Mouse (Mus musculus) macrophage (primary cell): Measurements from ENCODE around the gene Tex101. TPM values are rescaled to one million over a fixed set of nuclear protein-coding genes. Genes with fewer than 3 reads are reported as not detected.

ENCODE experiments used
- H3K27ac ChIP-seq: fragments of 350-480 bp; formaldehyde crosslinking; 2 replicates; pipeline ENCODE4 v1.9.0; 2021
- H3K36me3 ChIP-seq: fragments of 350-480 bp; formaldehyde crosslinking; 2 replicates; pipeline ENCODE4 v1.9.0; 2021; ENCODE audit errors: inconsistent target
- H3K4me3 ChIP-seq: fragments of 350-480 bp; formaldehyde crosslinking; 2 replicates; pipeline ENCODE4 v1.9.0; 2021; ENCODE audit errors: inconsistent target
- H3K79me2 ChIP-seq: fragments of 350-480 bp; formaldehyde crosslinking; 2 replicates; pipeline ENCODE4 v1.9.0; 2021; ENCODE audit errors: inconsistent target
- WGBS: methylation state at CpG from one replicate; pipeline ENCODE4 v1.1.7; 2026; ENCODE audit warnings: inconsistent platforms; ENCODE audit not compliant: missing documents; 5-methylcytosine and 5-hydroxymethylcytosine counted together
- polyA plus RNA-seq: library from polyadenylated mRNA; stranded (reverse); fragments of 250-400 nt; gene quantifications from 3 replicates; pipeline ENCODE4 v1.2.4, GENCODE M21; 2018; ENCODE audit warnings: inconsistent platforms

Tex101 gene
- polyA plus RNA-seq, 1 experiment from 2014 or later = not detected

- Histone ChIP-seq H3K27ac (no peak overlapping the region), H3K36me3 (no peaks in the 10 kb centered on the region), H3K79me2 (no peaks in the 10 kb centered on the region), H3K4me3 (no peak overlapping the region)
- WGBS = 61% methylated on average over 7 of the region's 7 CpGs
These were observed 30.0 kb downstream of the Tex101 start for GRCm38 (mm10) chr7:24646486-24646885.

- Histone ChIP-seq H3K4me3 (no peak overlapping the region), H3K36me3 (no peaks in the 10 kb centered on the region), H3K27ac (no peak overlapping the region), H3K79me2 (no peaks in the 10 kb centered on the region)
- WGBS = 15% methylated on average over 7 of the region's 7 CpGs
These were observed 31.5 kb downstream of the Tex101 start for GRCm38 (mm10) chr7:24644996-24645395.

- Histone ChIP-seq H3K27ac (no peak overlapping the region), H3K79me2 (no peaks in the 10 kb centered on the region), H3K4me3 (no peak overlapping the region), H3K36me3 (no peaks in the 10 kb centered on the region)
- WGBS = 52% methylated on average over 6 of the region's 6 CpGs
These were observed 32.0 kb downstream of the Tex101 start for GRCm38 (mm10) chr7:24644492-24644891.

GRCm38 (mm10) chr7:24642491-24642890, 34.0 kb downstream of the Tex101 start:
- Histone ChIP-seq H3K36me3 (no peaks in the 10 kb centered on the region), H3K4me3 (no peak overlapping the region), H3K79me2 (no peaks in the 10 kb centered on the region), H3K27ac (no peak overlapping the region)
- 8% methylated on average over 9 of the region's 9 CpGs for WGBS

- Histone ChIP-seq H3K79me2 (no peaks in the 10 kb centered on the region), H3K36me3 (no peaks in the 10 kb centered on the region), H3K4me3 (no peak overlapping the region), H3K27ac (no peak overlapping the region)
- 84% methylated on average over 13 of the region's 13 CpGs for whole genome bisulfite sequencing
These were observed 36.0 kb downstream of the Tex101 start for GRCm38 (mm10) chr7:24640450-24640849.

GRCm38 (mm10) chr7:24638026-24638856, 38.2 kb downstream of the Tex101 start:
- Histone ChIP-seq H3K27ac (no peak overlapping the region), H3K79me2 (no peaks in the 10 kb centered on the region), H3K4me3 (peak overlapping the region; percentile 17), H3K36me3 (no peaks in the 10 kb centered on the region)
- 2% methylated on average over 33 of the region's 35 CpGs for WGBS

GRCm38 (mm10) chr7:24637046-24637445, 39.4 kb downstream of the Tex101 start:
- Histone ChIP-seq H3K4me3 (no peak overlapping the region), H3K79me2 (no peaks in the 10 kb centered on the region), H3K36me3 (no peaks in the 10 kb centered on the region), H3K27ac (no peak overlapping the region)
- WGBS = 22% methylated on average over 18 of the region's 18 CpGs

GRCm38 (mm10) chr7:24636264-24636663, 40.2 kb downstream of the Tex101 start, which contains the start of gene Lypd3:
Gene Lypd3, plus strand, starts transcription at chr7:24636550.
- Histone ChIP-seq H3K36me3 (no peaks in the 10 kb centered on the region), H3K79me2 (no peaks in the 10 kb centered on the region), H3K4me3 (no peak within 1 kb of the TSS), H3K27ac (no peak within 1 kb of the TSS)
- 76% methylated on average over 14 of the region's 15 CpGs for WGBS

- WGBS = 92% methylated on average over 10 of the region's 10 CpGs
- Histone ChIP-seq H3K79me2 (no peaks in the 10 kb centered on the region), H3K27ac (no peak overlapping the region), H3K4me3 (no peak overlapping the region), H3K36me3 (no peaks in the 10 kb centered on the region)
These were observed 46.2 kb downstream of the Tex101 start for GRCm38 (mm10) chr7:24630116-24630880.

- WGBS = 70% methylated on average over 4 of the region's 4 CpGs
- Histone ChIP-seq H3K4me3 (no peak overlapping the region), H3K79me2 (no peaks in the 10 kb centered on the region)
These were observed 46.8 kb downstream of the Tex101 start for GRCm38 (mm10) chr7:24629672-24630071.

GRCm38 (mm10) chr7:24628685-24629610, 47.5 kb downstream of the Tex101 start:
- WGBS = 8% methylated on average over 24 of the region's 33 CpGs
- Histone ChIP-seq H3K4me3 (peak overlapping the region; percentile 14; the same call in 1 of the 2 replicates), H3K79me2 (no peaks in the 10 kb centered on the region), H3K27ac (no peak overlapping the region), H3K36me3 (peaks cover 8% of the 10 kb centered on the region)

More at GRCm38 (mm10) chr7:24629672-24630071, 46.8 kb downstream of the Tex101 start:
- Histone ChIP-seq H3K27ac (no peak overlapping the region), H3K36me3 (peaks cover under 1% of the 10 kb centered on the region; the same call in 1 of the 2 replicates)

GRCm38 (mm10) chr7:24622967-24623366, 53.5 kb downstream of the Tex101 start:
- WGBS = 89% methylated on average over 6 of the region's 6 CpGs
- Histone ChIP-seq H3K36me3 (peaks cover 40% of the 10 kb centered on the region), H3K79me2 (no peaks in the 10 kb centered on the region), H3K4me3 (no peak overlapping the region), H3K27ac (no peak overlapping the region)

GRCm38 (mm10) chr7:24621193-24621592, 55.3 kb downstream of the Tex101 start:
- peaks cover 40% of the 10 kb centered on the region for H3K36me3 ChIP-seq

More at GRCm38 (mm10) chr7:24621193-24621592, 55.3 kb downstream of the Tex101 start:
- no peak overlapping the region for H3K4me3 ChIP-seq
- H3K27ac ChIP-seq = no peak overlapping the region
- WGBS = 89% methylated on average over 3 of the region's 3 CpGs
- H3K79me2 ChIP-seq = no peaks in the 10 kb centered on the region
